Mouse (Mus musculus): ENCODE measurements around the gene Iltifb. TPM values are rescaled to one million over a fixed set of nuclear protein-coding genes. Genes with fewer than 3 reads are reported as not detected.
"Not testable (repeated sequence)": the region's sequence is repeated elsewhere in the genome, so short reads cannot be mapped to it uniquely, and the experiment has no call there.

Iltifb gene
- not detected in 2 replicates for polyA plus RNA-seq (2015; fragmentation: Nextera tagmentation; extraction: Ambion mirVana)

- no peaks in the 10 kb centered on the region for H3K27me3 ChIP-seq (replicated peaks)
- H3K36me3 ChIP-seq = no peaks in the 10 kb centered on the region
- no peak within 1 kb of the TSS for H3K4me3 ChIP-seq (replicated peaks)
- H3K4me2 ChIP-seq = no peak within 1 kb of the TSS
- no peak for ATAC-seq (ENCODE audit: low FRiP score)
- no peaks in the 10 kb centered on the region for H3K9me3 ChIP-seq (replicated peaks)
- H3K9ac ChIP-seq (replicated peaks) = no peak within 1 kb of the TSS
- no peaks in the 10 kb centered on the region for H3K4me1 ChIP-seq
- 98% methylated on average over 6 of the region's 6 CpGs for WGBS
- H3K27ac ChIP-seq (replicated peaks) = no peak within 1 kb of the TSS
Observed at GRCm38 (mm10) chr10:118294938-118295337, at the start of gene Iltifb. TSS of gene Iltifb (minus strand) at chr10:118295038.

- ATAC-seq (ENCODE audit: low FRiP score); H3K36me3 ChIP-seq; H3K9ac ChIP-seq (replicated peaks); H3K4me2 ChIP-seq; H3K4me1 ChIP-seq; H3K4me3 ChIP-seq (replicated peaks); H3K27ac ChIP-seq (replicated peaks); H3K27me3 ChIP-seq (replicated peaks); H3K9me3 ChIP-seq (replicated peaks): not testable (repeated sequence)
- no CpG with 5 or more reads among the region's 14 CpGs for WGBS
Observed at GRCm38 (mm10) chr10:118343155-118343554, 48.3 kb upstream of the Iltifb start, which contains the start of gene Gm9046. TSS of gene Gm9046 (minus strand) at chr10:118343255.

GRCm38 (mm10) chr10:118337731-118338130 lies 42.9 kb upstream of the Iltifb start, which contains the start of gene Gm9045:
TSS of gene Gm9045 (minus strand) at chr10:118337831.
- H3K27ac ChIP-seq (replicated peaks); H3K4me3 ChIP-seq (replicated peaks); H3K9ac ChIP-seq (replicated peaks); H3K4me2 ChIP-seq; H3K36me3 ChIP-seq; ATAC-seq (ENCODE audit: low FRiP score); H3K9me3 ChIP-seq (replicated peaks); H3K27me3 ChIP-seq (replicated peaks); H3K4me1 ChIP-seq: not testable (repeated sequence)
- no CpG with 5 or more reads among the region's 14 CpGs for WGBS

- WGBS = no CpG with 5 or more reads among the region's 14 CpGs
- not testable (repeated sequence) for ATAC-seq (ENCODE audit: low FRiP score)
Observed at GRCm38 (mm10) chr10:118332308-118332707, 37.5 kb upstream of the Iltifb start, which contains the start of gene Gm9044. TSS of gene Gm9044 (minus strand) at chr10:118332408.

GRCm38 (mm10) chr10:118326869-118327268 lies 32.0 kb upstream of the Iltifb start, which contains the start of gene Gm9040:
TSS of gene Gm9040 (minus strand) at chr10:118326969.
- not testable (repeated sequence) for H3K27ac ChIP-seq (replicated peaks); H3K9ac ChIP-seq (replicated peaks); ATAC-seq (ENCODE audit: low FRiP score); H3K4me2 ChIP-seq; H3K4me3 ChIP-seq (replicated peaks); H3K36me3 ChIP-seq; H3K27me3 ChIP-seq (replicated peaks); H3K4me1 ChIP-seq; H3K9me3 ChIP-seq (replicated peaks)
- no CpG with 5 or more reads among the region's 11 CpGs for WGBS

More at GRCm38 (mm10) chr10:118332308-118332707, 37.5 kb upstream of the Iltifb start, which contains the start of gene Gm9044:
- not testable (repeated sequence) for H3K36me3 ChIP-seq; H3K9ac ChIP-seq (replicated peaks); H3K9me3 ChIP-seq (replicated peaks); H3K4me2 ChIP-seq; H3K27me3 ChIP-seq (replicated peaks); H3K27ac ChIP-seq (replicated peaks); H3K4me1 ChIP-seq; H3K4me3 ChIP-seq (replicated peaks)

GRCm38 (mm10) chr10:118319024-118319423 lies 24.2 kb upstream of the Iltifb start:
- WGBS = 84% methylated on average over 8 of the region's 8 CpGs
- no peaks in the 10 kb centered on the region for H3K4me1 ChIP-seq

GRCm38 (mm10) chr10:118302133-118302532 lies 7.3 kb upstream of the Iltifb start:
- ATAC-seq (ENCODE audit: low FRiP score); H3K27ac ChIP-seq (replicated peaks); H3K4me3 ChIP-seq (replicated peaks); H3K9ac ChIP-seq (replicated peaks); H3K4me1 ChIP-seq; H3K4me2 ChIP-seq; H3K27me3 ChIP-seq (replicated peaks); H3K9me3 ChIP-seq (replicated peaks); H3K36me3 ChIP-seq: not testable (repeated sequence)
- 54% methylated on average over 2 of the region's 2 CpGs for WGBS

More at GRCm38 (mm10) chr10:118319024-118319423, 24.2 kb upstream of the Iltifb start:
- Histone ChIP-seq H3K4me3 (replicated peaks) (no peak overlapping the region), H3K4me2 (no peak overlapping the region), H3K9ac (replicated peaks) (no peak overlapping the region), H3K36me3 (no peaks in the 10 kb centered on the region), H3K9me3 (replicated peaks) (no peaks in the 10 kb centered on the region), H3K27ac (replicated peaks) (no peak overlapping the region), H3K27me3 (replicated peaks) (no peaks in the 10 kb centered on the region)
- ATAC-seq (ENCODE audit: low FRiP score) = no peak

- not testable (repeated sequence) for H3K9ac ChIP-seq (replicated peaks); H3K4me2 ChIP-seq; H3K4me3 ChIP-seq (replicated peaks); H3K27ac ChIP-seq (replicated peaks); H3K4me1 ChIP-seq; ATAC-seq (ENCODE audit: low FRiP score); H3K36me3 ChIP-seq; H3K9me3 ChIP-seq (replicated peaks); H3K27me3 ChIP-seq (replicated peaks)
- 100% methylated on average over 2 of the region's 5 CpGs for WGBS
Observed at GRCm38 (mm10) chr10:118283016-118283415, 11.8 kb downstream of the Iltifb start.

GRCm38 (mm10) chr10:118282565-118282964 lies 12.3 kb downstream of the Iltifb start:
- H3K4me2 ChIP-seq; ATAC-seq (ENCODE audit: low FRiP score); H3K4me1 ChIP-seq; H3K36me3 ChIP-seq; H3K9ac ChIP-seq (replicated peaks); H3K4me3 ChIP-seq (replicated peaks); H3K27ac ChIP-seq (replicated peaks); H3K27me3 ChIP-seq (replicated peaks); H3K9me3 ChIP-seq (replicated peaks): not testable (repeated sequence)
- WGBS = 84% methylated on average over 6 of the region's 7 CpGs

- not testable (repeated sequence) for H3K27ac ChIP-seq (replicated peaks); H3K9me3 ChIP-seq (replicated peaks); ATAC-seq (ENCODE audit: low FRiP score); H3K9ac ChIP-seq (replicated peaks); H3K4me3 ChIP-seq (replicated peaks); H3K4me2 ChIP-seq; H3K36me3 ChIP-seq; H3K27me3 ChIP-seq (replicated peaks); H3K4me1 ChIP-seq
- WGBS = no CpG with 5 or more reads among the region's 4 CpGs
Observed at GRCm38 (mm10) chr10:118278069-118278468, 16.8 kb downstream of the Iltifb start.

- H3K36me3 ChIP-seq; H3K4me2 ChIP-seq; H3K27me3 ChIP-seq (replicated peaks); H3K4me3 ChIP-seq (replicated peaks); H3K9ac ChIP-seq (replicated peaks); H3K27ac ChIP-seq (replicated peaks); H3K4me1 ChIP-seq; ATAC-seq (ENCODE audit: low FRiP score); H3K9me3 ChIP-seq (replicated peaks): not testable (repeated sequence)
- WGBS = no CpG with 5 or more reads among the region's 2 CpGs
Observed at GRCm38 (mm10) chr10:118271416-118271815, 23.4 kb downstream of the Iltifb start.

GRCm38 (mm10) chr10:118268812-118269211 lies 26.0 kb downstream of the Iltifb start:
- not testable (repeated sequence) for H3K4me3 ChIP-seq (replicated peaks); H3K9me3 ChIP-seq (replicated peaks); H3K4me1 ChIP-seq; H3K36me3 ChIP-seq; H3K9ac ChIP-seq (replicated peaks); H3K4me2 ChIP-seq; H3K27ac ChIP-seq (replicated peaks); H3K27me3 ChIP-seq (replicated peaks); ATAC-seq (ENCODE audit: low FRiP score)
- 80% methylated on average over 2 of the region's 8 CpGs for WGBS

All from neural tube, embryonic 15.5 days (tissue).